Mouse (Mus musculus) cortical plate, adult 2 months (tissue): ENCODE data around the gene Prr19. TPM values are rescaled to one million over a fixed set of nuclear protein-coding genes. Genes with fewer than 3 reads are reported as not detected.

Experiments used
- H3K27ac ChIP-seq: fragments of 200-500 bp; 2 replicates; pipeline ENCODE4 v1.5.1; 2012; ENCODE audit warnings: low read length, control low read depth, inconsistent platforms; ENCODE audit not compliant: insufficient read depth
- H3K4me1 ChIP-seq: fragments of 200-500 bp; 2 replicates; pipeline ENCODE4 v1.6.1; 2011; ENCODE audit warnings: low read length; ENCODE audit not compliant: control insufficient read depth, insufficient read depth
- H3K4me3 ChIP-seq: fragments of 200-500 bp; 2 replicates; pipeline ENCODE4 v1.5.1; 2011; ENCODE audit warnings: mild to moderate bottlenecking, low read length, control low read depth; ENCODE audit not compliant: insufficient read depth
- CTCF ChIP-seq: fragments of 200-500 bp; IDR thresholded peaks from 2 replicates; pipeline ENCODE4 v1.5.1; 2011; ENCODE audit warnings: mild to moderate bottlenecking, control low read depth, low read length; ENCODE audit not compliant: insufficient read depth; ENCODE audit errors: extremely low read depth
- POLR2A ChIP-seq: fragments of 200-500 bp; IDR thresholded peaks from 2 replicates; pipeline ENCODE4 v1.6.1; 2011; ENCODE audit warnings: mild to moderate bottlenecking, low read length, control low read depth; ENCODE audit not compliant: insufficient read depth; ENCODE audit errors: extremely low read depth
- polyA plus RNA-seq: library from polyadenylated mRNA; depleted of rRNA; stranded (reverse); fragments of >200 nt; gene quantifications from 2 replicates; pipeline ENCODE4 v1.2.3, GENCODE M21; 2012

Gene Prr19
- polyA plus RNA-seq, 1 experiment = 0.08 TPM

GRCm38 (mm10) chr7:25282731-25283211, 18.4 kb upstream of the Prr19 start:
- no peak for TF ChIP-seq CTCF
- TF ChIP-seq POLR2A = no peak
- Histone ChIP-seq H3K27ac (no peak overlapping the region), H3K4me1 (peaks cover 3% of the 10 kb centered on the region; the same call in 1 of the 2 replicates), H3K4me3 (peak overlapping the region; percentile 49)

DNA sequence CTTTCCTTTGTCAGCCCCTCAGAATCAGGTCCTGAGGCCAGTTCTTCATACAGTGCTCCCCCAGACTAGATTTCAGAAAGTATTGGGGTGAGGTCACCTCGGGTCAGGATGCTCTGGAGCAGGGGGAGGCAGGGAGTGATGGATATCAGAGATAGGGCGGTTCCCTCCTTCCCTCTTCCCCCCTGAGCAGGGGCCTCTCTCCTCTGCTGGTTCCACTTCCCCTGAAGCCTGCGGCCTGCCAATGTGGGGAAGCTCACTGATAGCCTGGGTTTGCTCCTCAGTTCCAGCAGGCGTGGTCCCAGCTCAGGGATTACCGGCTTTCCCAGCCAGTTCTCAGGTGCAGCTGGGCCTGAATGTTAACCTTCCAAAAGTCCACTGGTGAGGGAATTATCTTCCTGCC, 17.6 kb upstream of the Prr19 start:
- peaks cover 3% of the 10 kb centered on the region; the same call in 1 of the 2 replicates for H3K4me1 ChIP-seq
- no peak overlapping the region for H3K27ac ChIP-seq

GRCm38 (mm10) chr7:25284171-25284570, 17.0 kb upstream of the Prr19 start:
- H3K4me3 ChIP-seq = no peak overlapping the region
- H3K4me1 ChIP-seq = peaks cover 3% of the 10 kb centered on the region; the same call in 1 of the 2 replicates
- TF ChIP-seq CTCF = no peak
- no peak overlapping the region for H3K27ac ChIP-seq

More for the DNA sequence above, 17.6 kb upstream of the Prr19 start:
- TF ChIP-seq CTCF = no peak
- TF ChIP-seq POLR2A = no peak
- H3K4me3 ChIP-seq = peak overlapping the region; percentile 49; the same call in 1 of the 2 replicates

- Histone ChIP-seq H3K4me3 (no peak overlapping the region), H3K4me1 (peaks cover 3% of the 10 kb centered on the region; the same call in 1 of the 2 replicates), H3K27ac (no peak overlapping the region)
- TF ChIP-seq POLR2A (no peak), CTCF (no peak)
These were observed 16.4 kb upstream of the Prr19 start for GRCm38 (mm10) chr7:25284766-25285165.

- Histone ChIP-seq H3K4me3 (no peak overlapping the region), H3K4me1 (peaks cover 3% of the 10 kb centered on the region; the same call in 1 of the 2 replicates), H3K27ac (no peak overlapping the region)
- no peak for TF ChIP-seq POLR2A
- no peak for TF ChIP-seq CTCF
These were observed 15.5 kb upstream of the Prr19 start for GRCm38 (mm10) chr7:25285511-25286238.

- no peak for TF ChIP-seq POLR2A
- TF ChIP-seq CTCF = no peak
- H3K27ac ChIP-seq = no peak overlapping the region
These were observed 14.2 kb upstream of the Prr19 start for GRCm38 (mm10) chr7:25286989-25287388.

DNA sequence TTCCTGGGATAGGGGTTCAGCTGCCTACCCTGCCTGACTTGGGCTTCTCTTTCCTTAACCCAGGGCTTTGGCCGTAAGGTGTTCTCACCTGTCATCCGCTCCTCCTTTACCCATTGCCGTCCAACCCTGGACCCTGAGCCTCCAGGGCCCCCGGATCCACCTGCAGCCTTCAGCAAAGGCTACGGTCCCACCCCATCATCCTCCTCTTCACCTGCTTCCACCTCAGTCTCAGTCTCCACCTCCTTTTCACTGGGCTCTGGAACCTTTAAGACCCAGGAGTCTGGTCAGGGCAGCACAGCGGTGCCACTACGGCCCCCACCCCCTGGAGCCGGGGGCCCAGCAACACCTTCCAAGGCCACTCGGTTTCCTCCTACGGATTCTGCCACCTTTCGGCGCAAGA, 13.2 kb upstream of the Prr19 start:
- TF ChIP-seq CTCF (no peak), POLR2A (no peak)
- H3K4me1 ChIP-seq = no peaks in the 10 kb centered on the region
- H3K4me3 ChIP-seq = no peak overlapping the region
- no peak overlapping the region for H3K27ac ChIP-seq

More at GRCm38 (mm10) chr7:25286989-25287388, 14.2 kb upstream of the Prr19 start:
- no peaks in the 10 kb centered on the region for H3K4me1 ChIP-seq
- H3K4me3 ChIP-seq = no peak overlapping the region

GRCm38 (mm10) chr7:25288721-25289120, 12.5 kb upstream of the Prr19 start:
- no peak overlapping the region for H3K27ac ChIP-seq
- no peaks in the 10 kb centered on the region for H3K4me1 ChIP-seq
- no peak overlapping the region for H3K4me3 ChIP-seq
- TF ChIP-seq CTCF (no peak), POLR2A (no peak)

- no peak overlapping the region for H3K4me3 ChIP-seq
- H3K27ac ChIP-seq = no peak overlapping the region
- H3K4me1 ChIP-seq = no peaks in the 10 kb centered on the region
- no peak for TF ChIP-seq POLR2A
- TF ChIP-seq CTCF = no peak
These were observed 11.3 kb upstream of the Prr19 start for GRCm38 (mm10) chr7:25289925-25290324.

- no peak for TF ChIP-seq POLR2A
- no peak for TF ChIP-seq CTCF
- no peak overlapping the region for H3K27ac ChIP-seq
- no peaks in the 10 kb centered on the region for H3K4me1 ChIP-seq
- H3K4me3 ChIP-seq = no peak overlapping the region
These were observed 10.7 kb upstream of the Prr19 start for GRCm38 (mm10) chr7:25290463-25290862.
